Mouse (Mus musculus) megakaryocyte, embryonic 14.5 days (primary cell): ENCODE results near the gene Adprm.

Experiments
- FLI1 ChIP-seq: IDR thresholded peaks from 2 replicates; pipeline ENCODE4 v1.6.1; 2012; ENCODE audit warnings: low read length, inconsistent platforms, mixed read lengths
- GATA1 ChIP-seq: IDR thresholded peaks from 3 replicates; pipeline ENCODE4 v1.6.1; 2012; ENCODE audit warnings: mixed read lengths, low read length, inconsistent platforms, borderline replicate concordance

GRCm38 (mm10) chr11:67024867-67025477 lies 27.4 kb downstream of the Adprm start, which contains the start of gene Tmem220:
- TF ChIP-seq FLI1 (no peak), GATA1 (no peak)
